Mouse (Mus musculus): Measurements from ENCODE around the gene Fras1. TPM values are rescaled to one million over a fixed set of nuclear protein-coding genes. Genes with fewer than 3 reads are reported as not detected.

Fras1 gene
- 1 to 10 TPM in 1 of 2 experiments, under 1 TPM in 1; 0.03 to 1.0 TPM for total RNA-seq (2023)

DNA sequence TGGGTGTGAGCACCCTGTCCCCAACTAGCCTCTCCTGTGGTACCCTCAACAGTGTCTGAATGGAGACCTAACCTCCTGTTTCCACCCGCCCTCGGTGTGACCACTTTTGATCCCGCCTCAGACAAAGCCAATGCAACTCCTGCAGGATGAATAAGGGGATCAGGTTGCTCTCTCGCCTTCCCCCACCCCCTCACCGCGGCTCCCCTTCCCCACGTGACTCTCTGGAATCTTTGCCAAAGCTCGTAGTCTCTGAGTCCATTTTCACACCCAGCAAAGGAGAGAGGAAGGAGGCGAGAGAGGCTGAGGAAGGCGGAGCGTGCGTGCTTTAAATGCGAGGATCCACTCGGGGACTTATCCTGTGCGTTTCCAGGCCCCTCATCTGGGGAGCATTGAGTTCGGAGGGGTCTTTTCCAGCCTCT is at the start of gene Fras1:
Fras1 (plus strand) TSS at position 389 of the 419 bp plus-strand sequence.

DNA sequence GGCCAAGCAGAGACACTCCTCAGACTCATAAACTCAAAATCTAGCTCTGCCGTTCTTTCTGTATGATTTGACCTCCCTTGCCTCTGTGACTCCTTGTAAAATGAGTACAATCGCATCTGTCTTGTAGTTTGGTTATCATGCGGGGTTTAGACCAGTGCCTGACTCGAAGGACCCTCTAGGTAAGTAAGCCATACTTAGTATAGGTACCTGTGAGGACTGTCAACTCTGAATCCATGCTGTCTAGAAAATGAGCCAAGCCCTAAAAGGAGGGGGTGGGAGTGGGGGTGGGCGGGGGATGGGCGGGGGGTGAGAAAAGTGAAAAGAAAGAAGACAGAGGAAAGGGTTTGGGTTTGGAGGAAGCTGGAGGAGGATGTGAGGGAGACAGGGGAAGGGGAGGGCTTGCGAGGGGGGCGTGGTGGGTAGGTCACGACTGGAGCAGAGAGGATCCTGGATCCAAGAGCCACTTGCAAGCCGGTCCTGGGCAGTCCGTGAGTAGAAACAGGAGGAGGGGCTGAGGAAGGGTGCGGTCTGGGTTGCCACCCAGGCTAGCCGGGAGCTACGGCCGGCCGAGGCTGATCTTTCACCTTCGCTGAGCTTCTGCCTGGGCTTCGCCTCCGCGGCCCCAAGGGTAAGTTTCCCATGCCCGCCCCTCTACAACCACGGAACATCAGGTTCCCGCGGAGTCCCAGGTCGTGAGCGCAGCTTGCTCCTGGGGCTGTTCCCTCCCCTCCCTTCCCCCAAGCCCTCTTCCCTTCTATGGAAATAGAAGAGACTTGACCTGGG is 419.4 kb downstream of the Fras1 start, which contains the start of gene Anxa3:
Anxa3 (plus strand) TSS at position 404 of the 783 bp plus-strand sequence.

Other genes starting within 250 kb of the Fras1 start
- 100 to 1,000 TPM; 103 to 142 TPM for gene Cnot6l, start 209.8 kb upstream of the Fras1 start, total RNA-seq (2023)
- gene Mrpl1, start 164.5 kb upstream of the Fras1 start, total RNA-seq (2023), result 10 to 100 TPM; 14.4 to 14.5 TPM

Measured in monocyte, adult 59 days (primary cell).